Mouse (Mus musculus): ENCODE results near the gene Pes1. TPM values are rescaled to one million over a fixed set of nuclear protein-coding genes. Genes with fewer than 3 reads are reported as not detected.

Pes1 gene
- polyA plus RNA-seq, 1 experiment from 2014 or later: 69.7 TPM

DNA sequence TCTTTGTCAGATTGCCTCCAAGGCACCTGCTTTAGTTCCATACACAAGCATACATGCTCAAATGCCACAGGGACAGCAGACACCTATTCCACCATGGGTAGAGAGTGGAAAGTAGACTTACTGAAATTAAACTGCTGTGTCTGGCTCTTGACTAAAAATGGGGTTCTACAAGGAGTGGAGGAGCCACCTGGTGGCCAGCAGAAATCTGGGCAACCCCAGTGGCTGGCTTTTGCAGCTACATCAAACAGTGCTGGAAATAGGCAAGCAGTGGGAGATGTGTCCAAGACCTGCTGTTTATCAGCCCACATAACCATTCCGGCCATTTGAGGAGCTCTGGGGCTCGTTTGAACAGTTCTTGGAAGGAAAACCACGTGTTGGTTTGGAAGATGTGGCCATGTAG, 6.1 kb downstream of the Pes1 start:
- WGBS: 88% methylated on average over 3 of the region's 3 CpGs
- H3K9me3 ChIP-seq (replicated peaks): no peaks in the 10 kb centered on the region
- H3K27me3 ChIP-seq: no peaks in the 10 kb centered on the region
- H3K4me2 ChIP-seq (replicated peaks): no peak overlapping the region
- H3K9ac ChIP-seq: no peak overlapping the region
- peaks cover 10% of the 10 kb centered on the region for H3K4me1 ChIP-seq
- ATAC-seq (ENCODE audit: low FRiP score): no peak
- no peak overlapping the region for H3K4me3 ChIP-seq
- H3K27ac ChIP-seq: no peak overlapping the region
- peaks cover 68% of the 10 kb centered on the region for H3K36me3 ChIP-seq

DNA sequence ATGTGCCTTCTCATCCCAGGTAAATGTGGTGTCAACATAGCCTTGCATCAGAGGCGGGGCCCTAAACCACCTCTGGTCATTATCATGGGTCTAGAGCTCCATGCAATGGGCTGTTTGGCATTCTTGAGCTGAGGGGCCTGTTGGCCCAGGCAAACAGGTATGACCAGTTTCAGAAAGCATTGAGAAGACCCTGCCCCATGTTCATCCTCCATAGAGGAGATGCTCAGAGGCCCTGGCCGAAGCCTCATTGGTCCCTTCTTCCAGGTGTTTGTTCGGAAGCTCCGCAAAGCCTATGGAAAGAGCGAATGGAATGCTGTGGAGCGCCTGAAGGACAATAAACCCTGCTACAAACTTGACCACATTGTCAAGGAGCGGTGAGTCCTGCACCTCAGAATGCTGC, 6.6 kb downstream of the Pes1 start:
- no peak for ATAC-seq (ENCODE audit: low FRiP score)
- no peaks in the 10 kb centered on the region for H3K9me3 ChIP-seq (replicated peaks)
- H3K36me3 ChIP-seq: peaks cover 73% of the 10 kb centered on the region
- H3K4me1 ChIP-seq: 0 out of 2 replicates have a peak, but pooled peaks cover 7% of the 10 kb centered on the region
- no peak overlapping the region for H3K4me2 ChIP-seq (replicated peaks)
- no peak overlapping the region for H3K27ac ChIP-seq
- H3K4me3 ChIP-seq: no peak overlapping the region
- H3K9ac ChIP-seq: no peak overlapping the region
- no peaks in the 10 kb centered on the region for H3K27me3 ChIP-seq
- 98% methylated on average over 7 of the region's 7 CpGs for WGBS

GRCm38 (mm10) chr11:3973081-3973480, 9.3 kb downstream of the Pes1 start:
- H3K36me3 ChIP-seq: peaks cover 97% of the 10 kb centered on the region
- no peaks in the 10 kb centered on the region for H3K4me1 ChIP-seq
- no peak overlapping the region for H3K4me3 ChIP-seq
- H3K9me3 ChIP-seq (replicated peaks): no peaks in the 10 kb centered on the region
- no peak overlapping the region for H3K27ac ChIP-seq
- ATAC-seq (ENCODE audit: low FRiP score): no peak
- no peak overlapping the region for H3K4me2 ChIP-seq (replicated peaks)
- 96% methylated on average over 7 of the region's 7 CpGs for WGBS
- H3K27me3 ChIP-seq: no peaks in the 10 kb centered on the region
- H3K9ac ChIP-seq: no peak overlapping the region

DNA sequence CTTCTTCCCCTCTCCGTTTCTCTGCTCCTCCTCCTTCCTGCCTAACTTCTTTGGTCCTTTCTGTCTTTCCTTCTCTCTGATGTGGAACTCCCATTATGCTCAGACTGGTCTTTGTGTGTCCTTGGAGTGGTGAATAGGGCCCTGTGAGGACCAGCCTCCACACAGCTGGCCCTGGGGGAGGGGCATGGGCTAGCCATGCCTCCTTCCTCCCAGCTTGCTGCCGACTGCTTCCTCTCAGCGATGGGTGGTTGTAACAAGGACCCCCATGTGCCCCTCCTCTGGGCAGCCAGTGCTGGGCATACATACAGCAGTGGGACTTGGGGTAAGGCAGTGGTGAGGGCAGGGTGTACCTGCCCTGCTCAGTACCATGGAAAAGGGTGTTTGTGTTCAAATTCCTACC, 10.5 kb downstream of the Pes1 start:
- Histone ChIP-seq H3K4me2 (replicated peaks) (no peak overlapping the region), H3K4me3 (no peak overlapping the region), H3K9me3 (replicated peaks) (no peaks in the 10 kb centered on the region), H3K27ac (no peak overlapping the region), H3K36me3 (peaks cover 99% of the 10 kb centered on the region), H3K4me1 (no peaks in the 10 kb centered on the region), H3K9ac (no peak overlapping the region), H3K27me3 (no peaks in the 10 kb centered on the region)
- no peak for ATAC-seq (ENCODE audit: low FRiP score)
- 49% methylated on average over 3 of the region's 3 CpGs for WGBS

DNA sequence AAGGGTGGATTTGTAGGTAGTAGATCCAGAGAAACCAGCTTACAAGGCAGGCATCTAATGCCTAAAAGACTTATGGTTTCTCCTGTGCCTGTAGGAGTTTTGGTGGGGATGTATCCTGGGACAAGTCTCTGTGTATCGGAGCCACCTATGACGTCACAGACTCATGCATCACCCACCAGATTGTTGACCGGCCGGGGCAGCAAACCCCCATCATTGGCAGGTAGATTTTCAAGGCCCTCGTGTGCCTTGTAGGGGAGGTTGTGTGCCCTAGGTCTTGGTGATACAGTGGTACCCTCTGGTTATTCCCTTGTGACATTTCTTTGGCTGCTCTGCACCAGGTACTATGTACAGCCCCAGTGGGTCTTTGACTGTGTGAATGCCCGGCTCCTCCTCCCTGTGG, 12.9 kb downstream of the Pes1 start, which contains the start of gene 4930556J24Rik:
TSS of gene 4930556J24Rik (minus strand) at position 101 of the 400 bp plus-strand sequence.
- Histone ChIP-seq H3K27ac (no peak within 1 kb of the TSS), H3K4me3 (no peak within 1 kb of the TSS), H3K36me3 (peaks cover 96% of the 10 kb centered on the region), H3K9ac (no peak within 1 kb of the TSS), H3K4me2 (replicated peaks) (no peak within 1 kb of the TSS), H3K4me1 (no peaks in the 10 kb centered on the region), H3K9me3 (replicated peaks) (no peaks in the 10 kb centered on the region), H3K27me3 (no peaks in the 10 kb centered on the region)
- ATAC-seq (ENCODE audit: low FRiP score): no peak
- 95% methylated on average over 6 of the region's 6 CpGs for WGBS

DNA sequence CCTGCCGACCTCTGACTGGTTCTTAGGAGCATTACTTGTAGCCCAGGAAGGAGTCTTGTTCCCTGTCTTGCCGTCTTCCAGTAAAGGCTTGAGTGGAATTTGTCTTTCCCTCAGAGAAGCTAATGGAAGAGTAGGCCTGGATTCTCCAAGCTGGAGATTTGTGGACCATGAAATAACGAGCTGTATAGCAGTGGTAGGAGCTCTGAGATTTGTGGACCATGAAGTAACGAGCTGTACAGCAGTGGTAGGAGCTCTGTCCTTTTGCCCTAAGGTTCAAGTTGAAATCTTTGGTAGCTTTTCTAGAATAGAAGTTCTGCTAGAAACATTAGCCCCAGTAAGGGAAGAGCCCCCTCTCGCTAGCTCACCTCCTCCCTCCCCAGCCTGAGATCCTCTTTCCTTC, 14.6 kb downstream of the Pes1 start:
- H3K4me2 ChIP-seq (replicated peaks): no peak overlapping the region
- no peaks in the 10 kb centered on the region for H3K9me3 ChIP-seq (replicated peaks)
- WGBS: 91% methylated on average over 5 of the region's 5 CpGs
- H3K9ac ChIP-seq: no peak overlapping the region
- H3K4me3 ChIP-seq: no peak overlapping the region
- ATAC-seq (ENCODE audit: low FRiP score): no peak
- H3K27ac ChIP-seq: no peak overlapping the region
- H3K36me3 ChIP-seq: peaks cover 79% of the 10 kb centered on the region
- H3K27me3 ChIP-seq: peaks cover 3% of the 10 kb centered on the region
- peaks cover 8% of the 10 kb centered on the region for H3K4me1 ChIP-seq

DNA sequence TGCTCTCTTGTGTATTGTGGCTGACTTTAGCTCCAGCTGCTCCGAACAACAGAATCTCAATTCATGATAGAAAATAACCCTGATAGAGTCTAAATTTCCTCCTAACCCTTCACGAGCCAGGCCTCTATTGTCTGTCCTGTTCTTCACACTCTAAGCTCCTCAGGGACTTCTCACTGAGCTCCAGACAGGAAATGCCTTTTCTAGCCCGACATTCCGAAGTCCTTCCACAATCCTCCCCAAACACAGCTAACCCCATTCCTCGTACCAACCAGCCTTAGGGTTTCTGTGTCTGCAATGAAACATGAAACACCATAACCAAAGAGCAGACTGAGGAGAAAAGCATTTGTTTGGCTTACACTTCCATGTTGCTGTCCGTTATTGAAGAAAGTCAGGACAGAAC, 17.8 kb downstream of the Pes1 start:
- no peak overlapping the region for H3K9ac ChIP-seq
- H3K4me1 ChIP-seq: peaks cover 19% of the 10 kb centered on the region
- H3K4me3 ChIP-seq: no peak overlapping the region
- WGBS: 73% methylated on average over 6 of the region's 6 CpGs
- peaks cover 18% of the 10 kb centered on the region for H3K27me3 ChIP-seq
- no peak overlapping the region for H3K4me2 ChIP-seq (replicated peaks)
- no peak overlapping the region for H3K27ac ChIP-seq
- ATAC-seq (ENCODE audit: low FRiP score): no peak
- peaks cover 47% of the 10 kb centered on the region for H3K36me3 ChIP-seq
- H3K9me3 ChIP-seq (replicated peaks): no peaks in the 10 kb centered on the region

GRCm38 (mm10) chr11:3982275-3983209, 18.8 kb downstream of the Pes1 start:
- Histone ChIP-seq H3K4me2 (replicated peaks) (peak overlapping the region; percentile 77; the same call in 1 of the 2 replicates), H3K4me1 (peaks cover 19% of the 10 kb centered on the region), H3K36me3 (peaks cover 37% of the 10 kb centered on the region), H3K4me3 (no peak overlapping the region), H3K27me3 (peaks cover 18% of the 10 kb centered on the region), H3K9ac (no peak overlapping the region), H3K9me3 (replicated peaks) (no peaks in the 10 kb centered on the region), H3K27ac (no peak overlapping the region)
- 57% methylated on average over 7 of the region's 7 CpGs for WGBS
- ATAC-seq (ENCODE audit: low FRiP score): no peak

DNA sequence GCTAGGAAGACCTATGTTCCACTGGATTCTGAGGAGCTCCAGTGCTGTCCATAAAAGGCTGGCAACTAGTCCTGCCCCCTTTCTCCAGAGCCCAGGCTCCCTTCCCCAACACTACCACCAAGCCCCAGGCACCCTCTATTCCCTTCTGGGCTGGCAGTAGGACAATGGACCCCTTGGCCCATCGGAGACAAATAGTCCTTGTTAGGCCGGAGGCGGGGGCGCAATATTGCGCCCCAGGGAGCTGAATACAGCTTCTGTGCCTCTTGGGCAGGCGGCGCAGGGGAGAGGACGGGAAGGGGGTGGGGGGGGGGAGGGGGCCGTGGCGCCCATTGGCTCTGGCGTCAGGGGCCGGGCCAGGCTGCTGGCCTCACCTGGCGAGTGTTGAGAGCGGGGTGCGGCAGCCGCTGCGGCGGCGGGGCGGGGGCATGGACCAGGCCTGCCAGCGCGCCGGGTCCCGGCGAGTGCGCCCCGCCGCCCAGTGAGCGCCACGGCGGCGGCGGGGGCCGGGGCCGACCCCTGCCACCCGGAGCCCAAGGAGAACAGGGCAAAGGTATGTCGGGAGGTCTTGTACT, 19.6 kb downstream of the Pes1 start, which contains the start of gene Gal3st1:
TSS of gene Gal3st1 (plus strand) at position 346 of the 572 bp plus-strand sequence.
- peak; percentile 59 for ATAC-seq (ENCODE audit: low FRiP score)
- peak within 1 kb of the TSS; percentile 77 for H3K4me2 ChIP-seq (replicated peaks)
- peaks cover 29% of the 10 kb centered on the region for H3K36me3 ChIP-seq
- 1% methylated on average over 29 of the region's 37 CpGs for WGBS
- peak within 1 kb of the TSS; percentile 43 for H3K4me3 ChIP-seq
- no peaks in the 10 kb centered on the region for H3K9me3 ChIP-seq (replicated peaks)
- H3K27me3 ChIP-seq: peaks cover 18% of the 10 kb centered on the region
- peak within 1 kb of the TSS; percentile 61 for H3K9ac ChIP-seq
- H3K27ac ChIP-seq: no peak within 1 kb of the TSS
- peaks cover 19% of the 10 kb centered on the region for H3K4me1 ChIP-seq

DNA sequence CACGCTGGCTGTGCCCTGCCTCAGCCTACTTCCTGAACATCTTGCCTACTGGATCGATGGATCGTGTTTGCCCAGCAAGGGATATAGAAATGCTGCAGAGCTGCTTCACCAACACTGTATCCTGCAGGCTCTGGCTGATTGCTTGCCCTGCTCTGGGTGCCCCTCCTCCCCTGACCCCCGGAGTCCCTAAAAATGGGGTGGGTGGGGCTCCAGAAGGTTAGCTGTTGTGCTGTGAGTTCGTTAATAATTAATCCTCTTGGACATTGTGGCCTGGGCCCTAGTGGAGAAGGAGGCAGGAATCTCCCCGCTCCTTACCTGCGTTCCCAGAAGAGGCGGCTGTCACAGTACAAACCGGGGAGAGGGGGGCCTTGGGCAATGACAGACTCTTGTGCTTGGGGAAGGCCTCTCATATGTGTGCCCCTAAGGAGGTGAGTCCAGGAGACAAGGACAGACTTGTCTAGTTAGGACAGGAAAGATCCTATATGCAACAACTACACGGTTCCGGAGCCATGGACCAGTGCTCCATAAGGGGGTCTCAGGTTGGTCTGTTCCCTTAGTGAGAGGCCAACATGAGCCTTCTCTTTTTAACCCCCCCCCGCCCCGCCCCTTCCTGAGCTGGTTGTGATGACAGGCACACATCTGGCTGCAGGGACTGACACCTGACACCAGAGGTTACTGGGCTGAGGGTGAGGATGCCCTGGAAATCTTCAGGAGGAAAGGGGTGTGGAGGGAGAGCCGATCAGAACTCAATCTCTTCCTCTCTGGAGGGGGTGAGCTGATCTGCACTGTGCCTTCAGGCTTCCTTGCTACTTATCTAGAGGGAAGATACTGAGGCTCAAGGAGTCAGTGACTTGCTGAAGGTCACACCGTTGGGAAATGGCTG, 20.3 kb downstream of the Pes1 start:
- Histone ChIP-seq H3K4me3 (peak overlapping the region; percentile 43), H3K27me3 (peaks cover 18% of the 10 kb centered on the region), H3K9me3 (replicated peaks) (no peaks in the 10 kb centered on the region), H3K4me2 (replicated peaks) (peak overlapping the region; percentile 77), H3K36me3 (peaks cover 22% of the 10 kb centered on the region), H3K9ac (peak overlapping the region; percentile 61), H3K27ac (no peak overlapping the region), H3K4me1 (peaks cover 19% of the 10 kb centered on the region)
- ATAC-seq (ENCODE audit: low FRiP score): peak; percentile 70
- 12% methylated on average over 15 of the region's 15 CpGs for WGBS

- H3K27ac ChIP-seq: no peak overlapping the region
- ATAC-seq (ENCODE audit: low FRiP score): no peak
- H3K4me3 ChIP-seq: no peak overlapping the region
- no peak overlapping the region for H3K4me2 ChIP-seq (replicated peaks)
- WGBS: 43% methylated on average over 3 of the region's 3 CpGs
- H3K9ac ChIP-seq: no peak overlapping the region
- H3K27me3 ChIP-seq: peaks cover 4% of the 10 kb centered on the region; the same call in 1 of the 2 replicates
- no peaks in the 10 kb centered on the region for H3K4me1 ChIP-seq
- H3K36me3 ChIP-seq: no peaks in the 10 kb centered on the region
- H3K9me3 ChIP-seq (replicated peaks): no peaks in the 10 kb centered on the region
These were observed 26.0 kb downstream of the Pes1 start for GRCm38 (mm10) chr11:3989748-3990147.

DNA sequence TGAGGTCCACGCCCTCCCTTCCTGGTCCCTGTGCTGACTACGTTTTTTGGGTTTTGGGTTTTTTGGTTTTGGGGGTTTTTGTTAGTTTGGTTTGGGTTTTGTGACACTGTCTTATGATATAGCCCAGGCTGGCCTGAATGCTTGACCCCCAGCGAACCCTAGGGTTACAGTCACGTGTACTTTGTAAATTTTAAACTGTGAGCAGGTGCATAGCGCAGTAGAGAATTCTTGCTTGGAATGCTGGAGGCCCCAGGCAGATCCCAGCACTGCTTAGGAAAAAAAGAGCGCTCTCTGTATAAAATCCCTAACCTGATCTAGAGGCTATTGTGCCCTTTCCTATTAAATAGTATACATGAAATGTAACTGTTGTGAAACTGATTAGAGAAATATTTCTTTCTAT, 29.4 kb downstream of the Pes1 start:
- 80% methylated on average over 6 of the region's 6 CpGs for WGBS
- H3K9me3 ChIP-seq (replicated peaks): no peaks in the 10 kb centered on the region
- ATAC-seq (ENCODE audit: low FRiP score): no peak

More for the DNA sequence above, 29.4 kb downstream of the Pes1 start:
- Histone ChIP-seq H3K4me1 (peaks cover under 1% of the 10 kb centered on the region), H3K27ac (no peak overlapping the region), H3K36me3 (no peaks in the 10 kb centered on the region), H3K4me3 (no peak overlapping the region), H3K9ac (no peak overlapping the region), H3K27me3 (peaks cover 17% of the 10 kb centered on the region), H3K4me2 (replicated peaks) (no peak overlapping the region)

Measured in hindbrain, embryonic 12.5 days (tissue).